ENCODE assay signal across 23 mouse cellular contexts in genomic region chr17:73504111-73504510, GRCm38 (mm10).
A peak's percentile ranks its signal among the peaks of the same experiment; 100 is the strongest.
DNase-seq lines count a peak whose midpoint lies in the region; ATAC-seq and TF ChIP-seq lines count a peak whose summit lies in the region.
"Had no signal": no experiment of that assay in that cellular context is flagged by ENCODE, and none has a peak within 500 bp of the region (broad histone marks: within the 10 kb centered on the region; RNA-seq: fewer than 3 reads in every experiment).

No protein-coding gene starts in this region.

- no peaks in the 10 kb centered on the region for H3K36me3 ChIP-seq in hindbrain, postnatal 0 days (ENCODE audit: insufficient read depth, low read length)
- no peaks in the 10 kb centered on the region; the same call in 1 of the 2 replicates for H3K36me3 ChIP-seq in hindbrain, embryonic 16.5 days (ENCODE audit: control insufficient read depth, insufficient read depth, low read length)
- H3K36me3 ChIP-seq in midbrain, postnatal 0 days (ENCODE audit: insufficient read depth, low read length) = no peaks in the 10 kb centered on the region
- H3K36me3 ChIP-seq in midbrain, embryonic 10.5 days = no peaks in the 10 kb centered on the region
- H3K36me3 ChIP-seq: embryonic facial prominence, embryonic 10.5 days; embryonic facial prominence, embryonic 12.5 days; forebrain, embryonic 15.5 days; G1E had no signal

- H3K27ac ChIP-seq in hindbrain, postnatal 0 days = no peak overlapping the region
- no peak overlapping the region for H3K27ac ChIP-seq in hindbrain, embryonic 16.5 days (ENCODE audit: low read depth, low read length)
- H3K27ac ChIP-seq in midbrain, postnatal 0 days (ENCODE audit: low read depth, low read length) = no peak overlapping the region
- no peak overlapping the region for H3K27ac ChIP-seq in midbrain, embryonic 10.5 days (replicated peaks)
- H3K27ac ChIP-seq: embryonic facial prominence, embryonic 10.5 days; embryonic facial prominence, embryonic 12.5 days; forebrain, embryonic 13.5 days; forebrain, embryonic 15.5 days had no signal

- H3K9ac ChIP-seq in hindbrain, postnatal 0 days (replicated peaks; ENCODE audit: low read length) = no peak overlapping the region
- H3K9ac ChIP-seq in hindbrain, embryonic 16.5 days (ENCODE audit: low read depth, low read length) = no peak overlapping the region
- H3K9ac ChIP-seq in midbrain, postnatal 0 days (replicated peaks; ENCODE audit: low read length, poor library complexity, severe bottlenecking) = no peak overlapping the region
- H3K9ac ChIP-seq: embryonic facial prominence, embryonic 12.5 days; forebrain, embryonic 13.5 days; forebrain, embryonic 15.5 days; forebrain, postnatal 0 days had no signal

- no peak for ATAC-seq in hindbrain, postnatal 0 days
- ATAC-seq in hindbrain, embryonic 16.5 days = no peak
- ATAC-seq in midbrain, postnatal 0 days (ENCODE audit: low FRiP score) = no peak
- ATAC-seq: CD4-positive, CD25-positive, alpha-beta regulatory T cell, adult 4 months; forebrain, embryonic 13.5 days; forebrain, embryonic 15.5 days; forebrain, postnatal 0 days; Patski had no signal

- no peak overlapping the region for H3K4me3 ChIP-seq in hindbrain, postnatal 0 days (ENCODE audit: low read length)
- H3K4me3 ChIP-seq in hindbrain, embryonic 16.5 days (ENCODE audit: low read length) = no peak overlapping the region
- H3K4me3 ChIP-seq in midbrain, postnatal 0 days (ENCODE audit: low read depth, low read length) = no peak overlapping the region
- no peak overlapping the region for H3K4me3 ChIP-seq in midbrain, embryonic 10.5 days
- H3K4me3 ChIP-seq: embryonic facial prominence, embryonic 10.5 days; embryonic facial prominence, embryonic 12.5 days; forebrain, embryonic 13.5 days; forebrain, embryonic 15.5 days had no signal

- H3K4me2 ChIP-seq in hindbrain, postnatal 0 days (ENCODE audit: low read depth, low read length) = no peak overlapping the region
- H3K4me2 ChIP-seq in hindbrain, embryonic 16.5 days (ENCODE audit: low read length) = no peak overlapping the region
- no peak overlapping the region for H3K4me2 ChIP-seq in midbrain, postnatal 0 days (ENCODE audit: low read depth, low read length, poor library complexity, severe bottlenecking)
- H3K4me2 ChIP-seq: embryonic facial prominence, embryonic 12.5 days; forebrain, embryonic 13.5 days; forebrain, embryonic 15.5 days had no signal

- TF ChIP-seq CTCF in hindbrain, postnatal 0 days (IDR thresholded peaks at IDR 0.05; ENCODE audit: low read depth) = no peak
- no peak for TF ChIP-seq CTCF in midbrain, postnatal 0 days (IDR thresholded peaks at IDR 0.05)

- 84% methylated on average over 4 of the region's 4 CpGs for WGBS in hindbrain, postnatal 0 days
- 91% methylated on average over 4 of the region's 4 CpGs for WGBS in hindbrain, embryonic 16.5 days
- 89% methylated on average over 4 of the region's 4 CpGs for WGBS in midbrain, postnatal 0 days
- WGBS in midbrain, embryonic 10.5 days = 87% methylated on average over 4 of the region's 4 CpGs

- H3K27me3 ChIP-seq in hindbrain, postnatal 0 days (ENCODE audit: insufficient read depth, low read length) = no peaks in the 10 kb centered on the region
- no peaks in the 10 kb centered on the region for H3K27me3 ChIP-seq in hindbrain, embryonic 16.5 days (replicated peaks; ENCODE audit: control insufficient read depth, insufficient read depth, low read length)
- no peaks in the 10 kb centered on the region for H3K27me3 ChIP-seq in midbrain, postnatal 0 days (ENCODE audit: insufficient read depth, low read length)
- H3K27me3 ChIP-seq in midbrain, embryonic 10.5 days (ENCODE audit: low read depth, poor library complexity, severe bottlenecking) = no peaks in the 10 kb centered on the region
- H3K27me3 ChIP-seq: CH12.LX; embryonic facial prominence, embryonic 12.5 days; forebrain, embryonic 13.5 days; forebrain, embryonic 15.5 days; Patski had no signal

- H3K9me3 ChIP-seq in hindbrain, postnatal 0 days (ENCODE audit: low read length) = no peaks in the 10 kb centered on the region
- H3K9me3 ChIP-seq in hindbrain, embryonic 16.5 days (ENCODE audit: control insufficient read depth, low read length) = no peaks in the 10 kb centered on the region
- no peaks in the 10 kb centered on the region for H3K9me3 ChIP-seq in midbrain, postnatal 0 days (ENCODE audit: low read length)
- H3K9me3 ChIP-seq in midbrain, embryonic 10.5 days (replicated peaks) = no peaks in the 10 kb centered on the region
- H3K9me3 ChIP-seq: embryonic facial prominence, embryonic 10.5 days; embryonic facial prominence, embryonic 12.5 days; forebrain, embryonic 13.5 days; forebrain, embryonic 15.5 days had no signal

- H3K4me1 ChIP-seq in hindbrain, postnatal 0 days (ENCODE audit: insufficient read depth, low read length) = no peaks in the 10 kb centered on the region
- no peaks in the 10 kb centered on the region for H3K4me1 ChIP-seq in hindbrain, embryonic 16.5 days (ENCODE audit: control insufficient read depth, insufficient read depth, low read depth, low read length)
- no peaks in the 10 kb centered on the region for H3K4me1 ChIP-seq in midbrain, postnatal 0 days (ENCODE audit: insufficient read depth, low read length)
- H3K4me1 ChIP-seq in midbrain, embryonic 10.5 days = no peaks in the 10 kb centered on the region
- H3K4me1 ChIP-seq: embryonic facial prominence, embryonic 10.5 days; embryonic facial prominence, embryonic 12.5 days; forebrain, embryonic 13.5 days had no signal

- peak; percentile 69 to 71 for DNase-seq in cerebellum, postnatal 10 days
- DNase-seq in cerebellum, adult 11 months = no peak
- peak; percentile 14 for DNase-seq in hindbrain, postnatal 0 days (ENCODE audit: low spot score)
- DNase-seq in midbrain, postnatal 0 days (ENCODE audit: low spot score) = peak; percentile 27
- DNase-seq in midbrain, embryonic 10.5 days (ENCODE audit: low spot score) = no peak
- DNase-seq: adrenal gland, adult 2 months; adrenal gland, postnatal 10 days; adrenal gland, postnatal 25 days; B cell, adult 2 months; cerebellum, adult 11-12 months; cerebellum, adult 9-10 months; cerebellum, postnatal 36 days; embryo, embryonic 11 days; forebrain, postnatal 0 days had no signal

Comparison
In these comparisons a context has a peak if more than half of its experiments do, and no peak if none do; other contexts are left out.
1. DNase-seq: peak in cerebellum, postnatal 10 days (2 of 2), hindbrain, postnatal 0 days (single experiment) and midbrain, postnatal 0 days (single experiment); none in cerebellum, adult 11 months (single experiment) and midbrain, embryonic 10.5 days (single experiment).